Mouse (Mus musculus): Measurements from ENCODE around the gene Gm45233. TPM values are rescaled to one million over a fixed set of nuclear protein-coding genes. Genes with fewer than 3 reads are reported as not detected.
A peak's percentile ranks its signal among the peaks of the same experiment; 100 is the strongest.

The Gm45233 gene
- polyA plus RNA-seq, 1 experiment from 2014 or later: 0.31 TPM

- DNase-seq (ENCODE audit: low spot score) (peak; percentile 34), ATAC-seq (ENCODE audit: insufficient number of reproducible peaks, low FRiP score, low TSS enrichment, low read depth) (no peak)
- no peaks in the 10 kb centered on the region for H3K36me3 ChIP-seq (ENCODE audit: control insufficient read depth, insufficient read depth, low read length)
- H3K4me1 ChIP-seq (ENCODE audit: control insufficient read depth, insufficient read depth, low read length): no peaks in the 10 kb centered on the region
- WGBS: 5% methylated on average over 23 of the region's 23 CpGs
- no peak overlapping the region for H3K27ac ChIP-seq (replicated peaks; ENCODE audit: low read depth, low read length)
- no peak overlapping the region for H3K9ac ChIP-seq (ENCODE audit: low read length)
- no peaks in the 10 kb centered on the region for H3K9me3 ChIP-seq (ENCODE audit: control insufficient read depth, low read length)
- peaks cover 39% of the 10 kb centered on the region for H3K27me3 ChIP-seq (ENCODE audit: control insufficient read depth, insufficient read depth, low read length)
- H3K4me3 ChIP-seq (ENCODE audit: low read depth, low read length): no peak overlapping the region
- H3K4me2 ChIP-seq (ENCODE audit: low read depth, severe bottlenecking): no peak overlapping the region
Measured at GRCm38 (mm10) chr7:43475706-43476105, 31.8 kb downstream of the Gm45233 start.

GRCm38 (mm10) chr7:43476376-43476775 is 32.4 kb downstream of the Gm45233 start:
- no peaks in the 10 kb centered on the region for H3K4me1 ChIP-seq (ENCODE audit: control insufficient read depth, insufficient read depth, low read length)
- no peak overlapping the region for H3K4me3 ChIP-seq (ENCODE audit: low read depth, low read length)
- DNase-seq (ENCODE audit: low spot score) (no peak), ATAC-seq (ENCODE audit: insufficient number of reproducible peaks, low FRiP score, low TSS enrichment, low read depth) (0 out of 2 replicates have a peak, but pooled peaks have one; percentile 27)
- H3K9me3 ChIP-seq (ENCODE audit: control insufficient read depth, low read length): no peaks in the 10 kb centered on the region
- H3K4me2 ChIP-seq (ENCODE audit: low read depth, severe bottlenecking): no peak overlapping the region
- no peaks in the 10 kb centered on the region for H3K36me3 ChIP-seq (ENCODE audit: control insufficient read depth, insufficient read depth, low read length)
- WGBS: 4% methylated on average over 13 of the region's 13 CpGs
- H3K9ac ChIP-seq (ENCODE audit: low read length): no peak overlapping the region
- no peak overlapping the region for H3K27ac ChIP-seq (replicated peaks; ENCODE audit: low read depth, low read length)
- H3K27me3 ChIP-seq (ENCODE audit: control insufficient read depth, insufficient read depth, low read length): peaks cover 39% of the 10 kb centered on the region

GRCm38 (mm10) chr7:43481191-43481590 is 37.3 kb downstream of the Gm45233 start:
- Histone ChIP-seq H3K4me1 (ENCODE audit: control insufficient read depth, insufficient read depth, low read length) (no peaks in the 10 kb centered on the region), H3K27me3 (ENCODE audit: control insufficient read depth, insufficient read depth, low read length) (peaks cover 23% of the 10 kb centered on the region), H3K27ac (replicated peaks; ENCODE audit: low read depth, low read length) (no peak overlapping the region), H3K36me3 (ENCODE audit: control insufficient read depth, insufficient read depth, low read length) (no peaks in the 10 kb centered on the region), H3K4me3 (ENCODE audit: low read depth, low read length) (no peak overlapping the region), H3K4me2 (ENCODE audit: low read depth, severe bottlenecking) (no peak overlapping the region), H3K9me3 (ENCODE audit: control insufficient read depth, low read length) (no peaks in the 10 kb centered on the region), H3K9ac (ENCODE audit: low read length) (no peak overlapping the region)
- no peak for DNase-seq (ENCODE audit: low spot score)
- 56% methylated on average over 3 of the region's 3 CpGs for WGBS
- no peak for ATAC-seq (ENCODE audit: insufficient number of reproducible peaks, low FRiP score, low TSS enrichment, low read depth)

- WGBS: 68% methylated on average over 8 of the region's 8 CpGs
- DNase-seq (ENCODE audit: low spot score): no peak
- H3K9ac ChIP-seq (ENCODE audit: low read length): no peak overlapping the region
Measured at GRCm38 (mm10) chr7:43482090-43482716, 38.3 kb downstream of the Gm45233 start.

GRCm38 (mm10) chr7:43483236-43483635 is 39.3 kb downstream of the Gm45233 start:
- 11% methylated on average over 10 of the region's 10 CpGs for WGBS
- Histone ChIP-seq H3K9me3 (ENCODE audit: control insufficient read depth, low read length) (no peaks in the 10 kb centered on the region), H3K27ac (replicated peaks; ENCODE audit: low read depth, low read length) (no peak overlapping the region), H3K4me2 (ENCODE audit: low read depth, severe bottlenecking) (no peak overlapping the region), H3K9ac (ENCODE audit: low read length) (no peak overlapping the region), H3K4me3 (ENCODE audit: low read depth, low read length) (no peak overlapping the region), H3K4me1 (ENCODE audit: control insufficient read depth, insufficient read depth, low read length) (no peaks in the 10 kb centered on the region), H3K36me3 (ENCODE audit: control insufficient read depth, insufficient read depth, low read length) (no peaks in the 10 kb centered on the region), H3K27me3 (ENCODE audit: control insufficient read depth, insufficient read depth, low read length) (peaks cover 4% of the 10 kb centered on the region; the same call in 1 of the 2 replicates)
- DNase-seq (ENCODE audit: low spot score) (peak; percentile 48), ATAC-seq (ENCODE audit: insufficient number of reproducible peaks, low FRiP score, low TSS enrichment, low read depth) (no peak)

More at GRCm38 (mm10) chr7:43482090-43482716, 38.3 kb downstream of the Gm45233 start:
- peaks cover 13% of the 10 kb centered on the region for H3K27me3 ChIP-seq (ENCODE audit: control insufficient read depth, insufficient read depth, low read length)
- H3K36me3 ChIP-seq (ENCODE audit: control insufficient read depth, insufficient read depth, low read length): no peaks in the 10 kb centered on the region
- H3K4me2 ChIP-seq (ENCODE audit: low read depth, severe bottlenecking): no peak overlapping the region
- no peaks in the 10 kb centered on the region for H3K4me1 ChIP-seq (ENCODE audit: control insufficient read depth, insufficient read depth, low read length)
- no peaks in the 10 kb centered on the region for H3K9me3 ChIP-seq (ENCODE audit: control insufficient read depth, low read length)
- H3K27ac ChIP-seq (replicated peaks; ENCODE audit: low read depth, low read length): no peak overlapping the region
- ATAC-seq (ENCODE audit: insufficient number of reproducible peaks, low FRiP score, low TSS enrichment, low read depth): 0 out of 2 replicates have a peak, but pooled peaks have one; percentile 26
- no peak overlapping the region for H3K4me3 ChIP-seq (ENCODE audit: low read depth, low read length)

GRCm38 (mm10) chr7:43488646-43489045 is 44.7 kb downstream of the Gm45233 start:
- ATAC-seq (ENCODE audit: insufficient number of reproducible peaks, low FRiP score, low TSS enrichment, low read depth) (no peak), DNase-seq (ENCODE audit: low spot score) (no peak)
- Histone ChIP-seq H3K27ac (replicated peaks; ENCODE audit: low read depth, low read length) (no peak overlapping the region), H3K9ac (ENCODE audit: low read length) (no peak overlapping the region), H3K4me3 (ENCODE audit: low read depth, low read length) (no peak overlapping the region), H3K4me2 (ENCODE audit: low read depth, severe bottlenecking) (no peak overlapping the region; the same call in 1 of the 2 replicates), H3K9me3 (ENCODE audit: control insufficient read depth, low read length) (no peaks in the 10 kb centered on the region), H3K27me3 (ENCODE audit: control insufficient read depth, insufficient read depth, low read length) (no peaks in the 10 kb centered on the region; the same call in 1 of the 2 replicates), H3K4me1 (ENCODE audit: control insufficient read depth, insufficient read depth, low read length) (no peaks in the 10 kb centered on the region), H3K36me3 (ENCODE audit: control insufficient read depth, insufficient read depth, low read length) (no peaks in the 10 kb centered on the region)
- WGBS: 33% methylated on average over 5 of the region's 5 CpGs

GRCm38 (mm10) chr7:43489631-43490125 is 45.8 kb downstream of the Gm45233 start, which contains the start of gene Iglon5:
Iglon5 (minus strand) TSS chr7:43490075.
- no peak within 1 kb of the TSS for H3K27ac ChIP-seq (replicated peaks; ENCODE audit: low read depth, low read length)
- H3K36me3 ChIP-seq (ENCODE audit: control insufficient read depth, insufficient read depth, low read length): no peaks in the 10 kb centered on the region
- DNase-seq (ENCODE audit: low spot score) (peak; percentile 36), ATAC-seq (ENCODE audit: insufficient number of reproducible peaks, low FRiP score, low TSS enrichment, low read depth) (peak; percentile 59)
- peak within 1 kb of the TSS; percentile 76 for H3K4me2 ChIP-seq (ENCODE audit: low read depth, severe bottlenecking)
- 1% methylated on average over 16 of the region's 41 CpGs for WGBS
- no peaks in the 10 kb centered on the region for H3K4me1 ChIP-seq (ENCODE audit: control insufficient read depth, insufficient read depth, low read length)
- no peaks in the 10 kb centered on the region for H3K9me3 ChIP-seq (ENCODE audit: control insufficient read depth, low read length)
- peak within 1 kb of the TSS; percentile 69 for H3K9ac ChIP-seq (ENCODE audit: low read length)
- H3K4me3 ChIP-seq (ENCODE audit: low read depth, low read length): peak within 1 kb of the TSS; percentile 51
- no peaks in the 10 kb centered on the region; the same call in 1 of the 2 replicates for H3K27me3 ChIP-seq (ENCODE audit: control insufficient read depth, insufficient read depth, low read length)

GRCm38 (mm10) chr7:43490182-43490584 is 46.3 kb downstream of the Gm45233 start:
- Histone ChIP-seq H3K4me1 (ENCODE audit: control insufficient read depth, insufficient read depth, low read length) (no peaks in the 10 kb centered on the region), H3K36me3 (ENCODE audit: control insufficient read depth, insufficient read depth, low read length) (no peaks in the 10 kb centered on the region), H3K4me3 (ENCODE audit: low read depth, low read length) (peak overlapping the region; percentile 51), H3K9ac (ENCODE audit: low read length) (peak overlapping the region; percentile 69), H3K27ac (replicated peaks; ENCODE audit: low read depth, low read length) (no peak overlapping the region), H3K27me3 (ENCODE audit: control insufficient read depth, insufficient read depth, low read length) (no peaks in the 10 kb centered on the region; the same call in 1 of the 2 replicates), H3K4me2 (ENCODE audit: low read depth, severe bottlenecking) (peak overlapping the region; percentile 76), H3K9me3 (ENCODE audit: control insufficient read depth, low read length) (no peaks in the 10 kb centered on the region)
- WGBS: 0% methylated on average over 8 of the region's 13 CpGs
- DNase-seq (ENCODE audit: low spot score): peak; percentile 84
- peak; percentile 88 for ATAC-seq (ENCODE audit: insufficient number of reproducible peaks, low FRiP score, low TSS enrichment, low read depth)
